Mouse (Mus musculus) cerebral cortex, adult 2 months (tissue): ENCODE data around the gene Vash2.

Source experiments
- WGBS: fragments of 180-500 bp; shearing (Covaris S2); methylation state at CpG from one replicate; pipeline ENCODE4 v1.1.7; 2018; 5-methylcytosine and 5-hydroxymethylcytosine counted together

The Vash2 gene

DNA sequence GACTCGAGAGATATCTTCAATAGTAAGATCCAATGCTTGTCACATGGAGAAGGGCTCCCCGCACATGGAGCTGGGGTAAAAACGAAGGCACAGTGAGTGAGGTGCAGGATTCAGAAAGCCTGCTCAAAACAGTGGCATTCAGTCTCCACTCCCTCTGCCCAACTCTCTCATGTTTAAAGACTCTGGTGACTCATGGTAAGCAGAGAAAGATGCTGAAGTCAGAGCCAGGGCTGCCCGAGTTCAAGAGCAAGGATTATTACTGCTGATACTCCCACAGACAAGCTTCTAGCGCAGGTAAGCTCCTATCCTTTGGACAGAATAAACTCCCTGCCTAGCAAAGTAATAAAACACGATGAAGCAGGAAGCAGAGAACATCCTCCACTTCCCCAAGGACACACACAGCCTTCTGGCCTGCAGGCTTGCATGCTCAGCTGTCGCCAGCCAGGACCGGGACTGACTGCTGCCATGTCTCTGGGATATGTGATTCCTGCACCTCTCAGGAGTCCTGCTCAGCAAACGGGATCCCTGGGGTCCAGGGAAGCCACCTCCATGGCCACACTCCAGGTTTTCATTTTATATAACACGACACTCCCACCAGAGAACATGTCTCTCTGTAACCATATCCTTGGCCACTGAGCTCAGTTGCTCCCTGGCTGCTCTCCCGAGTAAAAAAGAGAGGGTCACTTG is 2.1 kb downstream of the Vash2 start:
- 61% methylated on average over 11 of the region's 11 CpGs for WGBS

DNA sequence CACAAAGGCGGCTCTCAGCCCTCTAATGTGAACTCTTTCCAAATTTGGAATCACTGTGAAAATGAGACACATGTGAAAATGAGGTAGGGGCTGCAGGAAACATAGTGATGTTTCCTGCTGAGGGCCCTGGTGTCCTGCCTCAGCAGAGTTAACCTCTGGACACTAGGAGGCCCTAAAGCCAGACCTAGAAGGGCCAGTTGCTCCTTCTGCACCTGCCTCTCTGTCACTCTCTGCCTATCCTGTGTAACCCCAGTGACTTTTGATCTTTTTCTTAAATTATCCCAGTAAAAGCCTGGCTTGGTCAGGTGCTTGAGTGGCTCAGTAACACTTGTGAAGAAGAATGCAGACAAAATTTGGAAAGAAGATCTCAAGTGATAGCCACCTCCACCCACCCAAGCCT is 4.3 kb downstream of the Vash2 start:
- WGBS: 84% methylated on average over 1 of the region's 1 CpGs

DNA sequence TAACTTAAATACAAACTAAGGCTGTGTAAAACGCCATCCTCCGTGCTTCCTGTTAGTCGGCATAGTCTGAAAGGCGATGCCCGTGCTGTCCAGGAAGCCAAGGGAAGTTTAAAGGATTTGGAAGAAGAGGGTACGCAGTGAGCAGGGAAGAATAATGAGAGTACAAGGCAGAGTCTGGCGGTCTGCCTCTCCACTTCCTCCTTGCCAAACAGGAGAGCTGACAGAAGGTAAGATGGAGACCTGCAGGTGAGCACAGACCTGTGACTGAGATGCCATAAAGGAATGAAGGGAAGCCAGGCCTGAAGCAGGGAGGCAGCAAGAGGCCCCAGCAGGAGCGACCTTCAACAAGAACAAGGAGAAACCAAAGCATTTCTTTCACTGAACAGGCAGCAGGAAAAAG is 4.9 kb downstream of the Vash2 start:
- 93% methylated on average over 8 of the region's 8 CpGs for WGBS

DNA sequence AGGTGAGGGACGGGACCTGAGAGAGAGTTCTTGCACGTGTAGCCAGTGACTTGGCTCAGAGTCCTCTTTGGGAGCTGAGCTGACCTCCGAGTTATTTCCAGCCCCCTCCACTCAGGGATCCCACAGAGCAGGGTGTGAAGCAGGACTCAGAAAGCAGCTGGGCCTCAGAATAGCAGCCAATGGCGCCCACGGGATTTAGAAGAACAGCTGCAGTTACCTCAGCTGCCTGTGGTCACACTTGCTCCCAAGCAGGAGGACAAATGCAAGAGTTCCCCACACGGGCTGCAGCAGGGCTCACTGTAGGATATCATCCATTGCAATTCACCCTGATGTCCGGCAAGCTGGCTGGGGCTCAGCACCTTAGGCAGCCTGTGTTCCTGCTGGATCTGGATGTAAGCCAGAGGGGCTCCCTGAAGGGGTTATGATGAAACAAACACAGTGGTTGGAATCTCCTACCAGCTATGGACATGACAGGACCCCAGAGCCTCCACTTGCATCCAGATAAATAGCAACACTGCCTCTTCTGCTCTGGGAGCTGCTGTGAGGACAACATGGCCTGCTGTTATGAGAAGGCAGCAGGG is 6.4 kb downstream of the Vash2 start:
- WGBS: 41% methylated on average over 7 of the region's 7 CpGs

DNA sequence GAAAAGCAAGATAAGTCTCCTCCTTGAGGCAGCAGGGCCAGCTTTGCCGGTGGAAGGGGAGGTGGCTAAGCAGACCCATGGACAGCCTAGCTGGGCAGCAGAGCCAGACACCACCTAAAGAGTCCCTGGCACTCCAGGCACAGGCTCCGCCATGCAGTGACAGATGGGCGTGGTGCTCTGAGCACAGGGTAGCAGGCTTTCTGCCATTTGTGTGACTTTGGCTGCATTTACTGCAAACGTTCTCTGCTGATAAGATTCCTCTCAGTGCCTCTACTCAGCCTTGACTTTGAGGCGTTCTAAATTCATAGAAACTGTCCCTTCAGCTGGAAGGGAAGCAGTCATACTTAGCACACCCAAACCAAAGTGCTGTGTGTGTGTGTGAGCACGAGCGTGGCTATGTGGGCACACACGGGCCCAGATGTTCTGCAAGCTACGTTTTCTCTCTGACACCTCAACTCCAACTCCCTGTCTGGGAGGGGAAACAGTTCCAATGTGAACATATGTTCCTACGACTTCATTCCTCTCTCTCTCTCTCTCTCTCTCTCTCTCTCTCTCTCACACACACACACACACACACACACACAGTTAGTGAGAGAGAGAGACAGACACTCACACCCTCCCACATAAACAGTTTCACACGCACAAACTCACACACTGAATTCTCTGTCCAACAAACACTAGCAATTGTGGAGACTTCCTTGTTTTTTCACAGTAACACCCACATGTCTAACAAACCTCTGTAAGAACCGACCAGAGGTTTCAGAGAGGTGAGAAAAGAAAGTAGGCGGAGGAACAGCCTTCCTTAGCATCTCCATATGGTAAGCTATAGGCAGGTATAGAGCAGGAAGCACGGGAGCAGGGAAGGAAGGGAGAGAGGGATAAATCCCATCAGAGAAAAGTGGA is 7.1 kb downstream of the Vash2 start:
- 52% methylated on average over 14 of the region's 14 CpGs for WGBS

DNA sequence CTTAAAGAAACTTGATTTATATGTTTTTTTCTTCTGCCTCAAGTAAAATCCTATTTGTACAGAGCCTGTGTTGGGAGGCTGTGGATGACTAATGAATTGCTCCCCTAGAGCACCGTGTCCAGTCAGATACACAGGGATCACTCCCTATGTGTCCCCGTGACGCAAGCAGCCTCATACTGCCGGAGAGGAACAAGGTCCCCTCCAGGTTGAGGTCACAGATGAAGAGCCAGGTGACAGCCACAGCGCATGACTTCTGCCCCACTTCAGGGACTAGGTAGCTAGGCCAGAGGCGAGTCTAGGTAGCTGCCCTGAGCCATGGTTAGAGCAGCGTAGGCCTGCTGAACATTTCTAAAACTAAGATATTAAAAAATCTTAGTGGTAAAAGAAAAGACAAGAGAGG is 11.1 kb downstream of the Vash2 start:
- WGBS: 96% methylated on average over 7 of the region's 7 CpGs

DNA sequence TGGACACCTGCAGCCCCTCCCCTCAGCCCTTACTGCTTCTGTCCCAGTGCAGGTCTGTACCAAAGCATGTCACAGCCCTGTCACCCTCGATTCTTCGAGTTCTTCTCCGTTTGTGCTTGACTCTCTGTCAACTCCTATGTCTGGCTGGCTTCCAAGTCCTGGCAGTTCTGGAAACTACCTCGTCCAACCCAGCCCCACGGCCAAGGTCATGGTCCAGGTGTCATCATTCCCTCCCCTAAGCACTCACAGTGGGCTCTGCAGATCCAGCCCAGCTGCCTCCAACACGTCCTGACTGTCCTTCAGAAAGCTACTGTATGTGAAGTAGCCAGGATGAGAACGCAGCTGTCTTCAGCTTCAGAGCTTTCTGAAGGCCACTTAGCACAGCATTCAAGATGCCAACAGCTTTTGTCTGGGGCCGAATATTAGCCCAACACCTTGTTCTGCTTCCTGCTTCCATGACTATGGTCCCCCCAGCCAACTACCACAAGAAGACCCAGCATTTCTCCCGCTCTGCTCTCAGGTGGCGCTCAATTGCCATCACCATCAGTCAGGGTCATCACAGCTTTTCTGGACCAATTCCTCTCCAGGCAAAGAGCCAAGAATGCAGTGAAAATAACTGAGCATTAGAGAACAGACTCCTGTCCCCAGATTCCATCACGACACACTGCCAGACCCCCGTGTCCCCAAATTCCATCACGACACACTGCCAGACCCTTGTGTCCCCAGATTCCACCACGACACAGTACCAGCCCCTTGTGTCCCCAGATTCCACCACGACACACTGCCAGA is 13.9 kb downstream of the Vash2 start:
- WGBS: 74% methylated on average over 15 of the region's 15 CpGs

DNA sequence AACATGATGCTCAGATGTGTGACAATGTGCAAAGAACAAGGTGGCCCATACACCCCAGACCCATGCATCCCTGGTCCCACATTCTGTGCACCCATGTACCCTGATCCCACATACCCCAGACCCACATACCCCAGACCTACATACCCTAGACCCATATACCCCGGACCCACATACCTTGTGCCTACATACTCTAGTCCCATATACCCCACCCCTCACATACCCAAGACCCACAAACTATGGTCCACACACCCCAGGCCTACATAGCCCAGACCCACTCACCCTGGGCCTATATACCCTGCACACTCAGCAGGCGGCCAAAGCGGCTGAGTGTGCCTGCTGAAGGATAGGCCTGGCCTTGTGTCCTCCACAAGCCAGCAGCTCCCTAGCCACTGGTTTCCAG is 16.3 kb downstream of the Vash2 start:
- 96% methylated on average over 3 of the region's 3 CpGs for WGBS

DNA sequence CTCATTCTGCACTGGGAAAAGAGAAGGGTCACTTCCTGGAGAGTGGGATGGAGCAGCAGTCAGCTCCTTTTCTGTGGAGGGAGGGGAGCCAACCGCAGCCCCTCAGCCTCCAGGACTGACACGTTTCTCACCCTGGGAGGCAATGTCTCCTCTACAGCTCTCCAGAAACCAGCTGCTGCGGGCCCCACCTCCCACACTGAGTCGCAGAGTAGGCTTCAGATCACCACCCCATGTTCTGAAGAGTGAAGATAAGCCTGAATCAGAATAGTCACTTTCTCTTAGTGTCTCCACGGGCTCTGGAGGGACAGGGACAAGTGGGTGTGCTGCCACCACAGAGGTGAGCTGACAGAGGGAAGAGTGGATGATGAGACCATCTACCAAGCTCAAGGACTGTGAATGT is 20.3 kb downstream of the Vash2 start:
- WGBS: 61% methylated on average over 5 of the region's 5 CpGs

DNA sequence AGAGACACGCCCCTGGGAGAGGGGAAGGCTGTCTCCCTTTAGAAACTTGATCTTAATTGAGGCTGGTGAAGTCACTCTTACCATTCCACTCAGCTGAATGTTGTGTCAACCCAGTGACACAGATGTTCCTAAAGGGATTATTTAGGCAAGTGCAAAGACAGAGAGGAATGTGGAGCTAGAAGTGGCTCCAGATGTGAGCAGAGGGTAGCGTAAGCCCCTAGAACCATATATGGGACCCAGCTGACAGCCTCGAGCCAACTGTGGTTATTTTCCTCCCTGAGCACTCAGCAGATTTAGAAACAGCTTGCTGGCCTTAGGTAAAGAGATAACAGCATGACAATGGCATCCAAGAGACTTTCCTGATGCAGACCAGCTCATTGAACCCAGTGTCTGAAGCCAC is 26.1 kb downstream of the Vash2 start:
- WGBS: 78% methylated on average over 3 of the region's 3 CpGs

DNA sequence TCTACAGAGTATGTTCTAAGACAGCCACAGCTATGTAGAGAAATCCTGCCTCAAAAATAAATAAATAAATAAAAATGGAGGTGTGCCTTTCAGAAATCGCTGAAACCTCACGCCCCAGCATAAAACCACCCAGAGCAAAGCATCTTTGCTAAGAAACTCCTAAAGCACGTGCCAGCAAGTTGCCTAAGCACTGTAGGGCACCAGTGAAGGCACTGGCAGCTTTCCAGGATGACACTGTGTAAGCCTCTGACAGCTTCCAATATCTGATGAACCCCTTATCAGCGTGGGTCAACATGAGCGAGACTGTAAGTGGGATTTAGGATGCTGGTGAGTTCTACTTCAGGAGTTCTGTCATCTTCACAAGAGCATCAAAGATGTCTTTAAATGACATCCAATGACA is 28.1 kb downstream of the Vash2 start:
- 86% methylated on average over 5 of the region's 5 CpGs for WGBS

DNA sequence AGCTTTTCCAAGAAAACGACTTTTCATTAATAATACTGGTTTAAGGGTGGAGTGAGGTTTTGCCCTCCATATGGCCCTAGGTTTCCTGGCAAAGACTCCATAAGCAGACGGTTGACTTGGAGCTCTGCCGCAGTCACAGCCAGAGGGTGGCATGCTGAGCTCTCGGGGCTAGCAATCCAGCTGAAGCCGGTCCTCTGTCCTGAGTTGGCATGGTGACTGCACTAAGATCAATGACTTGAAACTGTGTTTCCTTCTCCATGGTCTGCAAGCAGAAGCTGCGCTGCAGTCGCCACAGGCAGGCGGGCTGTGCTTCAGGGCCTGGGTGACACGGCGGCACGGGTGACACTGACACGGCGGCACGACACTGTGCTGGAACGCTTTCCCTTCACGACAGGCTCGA is 30.2 kb downstream of the Vash2 start:
- 82% methylated on average over 17 of the region's 17 CpGs for WGBS

DNA sequence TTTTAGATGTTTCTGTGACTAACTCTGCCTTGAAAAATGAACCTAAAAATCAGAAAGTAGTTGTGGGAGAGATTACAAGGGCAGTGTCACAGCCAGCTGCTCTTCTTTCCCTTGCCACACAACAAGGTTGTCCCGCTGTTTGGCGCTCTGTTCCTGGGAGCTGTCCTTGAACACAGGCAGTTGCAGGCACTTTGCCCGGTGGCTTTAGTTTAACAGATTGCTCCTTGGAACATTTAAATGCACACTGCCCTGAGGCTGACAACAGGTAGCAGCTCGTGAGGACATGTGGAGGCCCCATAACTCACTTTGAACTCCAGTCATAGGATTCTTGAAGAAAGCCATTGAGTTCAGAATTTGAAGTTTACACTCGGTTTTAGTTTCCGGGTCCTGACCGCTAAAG is 30.7 kb downstream of the Vash2 start:
- WGBS: 87% methylated on average over 7 of the region's 7 CpGs

DNA sequence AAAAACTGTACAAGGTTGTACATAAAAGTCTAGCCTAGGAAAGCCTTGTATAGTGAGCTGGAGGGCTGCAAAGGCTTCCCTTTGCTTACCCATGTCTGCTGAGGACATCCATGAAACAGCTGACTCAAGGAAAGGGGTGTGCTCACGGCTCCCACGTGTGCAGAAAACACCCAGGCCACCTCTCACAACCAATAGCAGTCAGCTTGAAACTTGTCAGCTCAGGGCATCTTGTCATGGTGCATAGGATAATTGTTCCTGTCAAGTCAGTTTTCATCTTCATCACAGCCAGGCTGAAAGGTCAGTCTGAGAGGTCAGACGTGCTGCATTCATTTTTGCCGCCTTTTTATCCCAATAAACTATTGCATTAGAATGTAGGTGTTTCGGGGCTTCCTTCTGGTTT is 31.1 kb downstream of the Vash2 start:
- WGBS: 81% methylated on average over 5 of the region's 5 CpGs

DNA sequence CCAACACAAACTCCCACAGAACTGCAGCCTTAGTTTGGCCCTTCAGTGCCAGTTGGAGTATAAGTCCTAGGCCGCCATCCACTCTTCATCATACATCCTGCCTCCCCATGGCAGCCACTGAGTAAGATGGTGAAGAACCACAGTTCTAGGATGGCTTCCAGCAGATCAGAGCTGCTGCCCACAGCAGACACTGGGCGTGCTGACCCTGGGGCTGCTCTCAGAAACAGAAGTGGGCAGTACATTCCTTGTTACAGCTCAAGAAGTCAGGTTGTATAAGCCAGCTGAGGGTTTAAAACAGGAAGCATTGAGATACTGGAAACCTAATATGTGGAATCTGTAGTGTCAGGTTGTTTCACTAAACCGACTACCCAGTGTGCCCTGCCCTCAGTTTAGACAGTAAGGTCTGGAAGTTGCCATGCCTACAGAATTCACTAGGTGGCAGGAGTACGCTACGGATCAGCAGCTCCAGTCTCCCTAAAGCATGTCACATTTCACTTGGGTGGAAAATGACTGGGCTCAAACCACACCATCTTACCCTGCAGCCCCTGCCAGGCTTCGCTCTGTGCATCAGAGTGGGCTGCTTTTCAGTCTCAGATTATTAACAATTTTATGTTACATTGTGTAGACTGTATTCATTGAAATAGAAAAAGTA is 34.9 kb downstream of the Vash2 start:
- 40% methylated on average over 6 of the region's 6 CpGs for WGBS

DNA sequence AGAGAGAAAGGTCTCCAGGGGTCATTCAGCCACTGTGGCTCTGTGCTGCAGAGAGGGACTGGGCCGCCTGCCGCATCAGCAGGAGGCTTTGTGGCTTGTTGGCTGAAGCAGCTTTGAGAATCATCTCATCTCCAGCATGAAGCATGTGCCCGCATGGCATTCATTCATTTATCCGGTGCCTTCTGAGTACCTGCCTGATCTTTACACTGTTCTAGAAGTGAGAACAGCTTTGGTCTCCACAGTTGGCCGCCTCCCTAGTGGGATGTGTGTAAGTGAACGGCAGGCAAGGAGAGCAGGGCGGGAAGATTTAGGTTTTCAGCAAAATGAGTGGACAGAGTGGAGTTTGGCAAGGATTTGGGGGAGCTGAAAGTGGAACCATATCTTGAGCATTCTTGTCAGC is 39.3 kb downstream of the Vash2 start:
- WGBS: 81% methylated on average over 7 of the region's 7 CpGs

DNA sequence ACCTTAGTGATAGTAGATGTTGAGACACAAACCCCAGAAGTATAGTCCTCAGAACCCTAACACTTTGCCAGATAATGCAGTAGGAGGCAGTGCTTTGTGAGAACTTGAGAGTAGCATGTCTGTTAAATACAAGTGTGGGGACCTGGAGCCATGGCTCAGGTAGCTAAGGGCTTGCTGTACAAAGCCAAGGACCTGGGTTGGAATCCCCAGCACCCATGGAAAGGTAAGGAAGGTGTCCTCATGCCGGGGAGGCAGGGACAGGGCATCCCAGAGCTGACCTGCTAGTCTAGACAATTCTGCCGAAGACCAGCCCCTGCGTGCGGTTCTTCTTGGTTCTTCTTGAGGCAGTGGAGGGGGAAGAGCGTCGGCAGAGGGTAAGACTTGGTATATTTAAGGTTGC is 48.9 kb downstream of the Vash2 start:
- 90% methylated on average over 6 of the region's 6 CpGs for WGBS

DNA sequence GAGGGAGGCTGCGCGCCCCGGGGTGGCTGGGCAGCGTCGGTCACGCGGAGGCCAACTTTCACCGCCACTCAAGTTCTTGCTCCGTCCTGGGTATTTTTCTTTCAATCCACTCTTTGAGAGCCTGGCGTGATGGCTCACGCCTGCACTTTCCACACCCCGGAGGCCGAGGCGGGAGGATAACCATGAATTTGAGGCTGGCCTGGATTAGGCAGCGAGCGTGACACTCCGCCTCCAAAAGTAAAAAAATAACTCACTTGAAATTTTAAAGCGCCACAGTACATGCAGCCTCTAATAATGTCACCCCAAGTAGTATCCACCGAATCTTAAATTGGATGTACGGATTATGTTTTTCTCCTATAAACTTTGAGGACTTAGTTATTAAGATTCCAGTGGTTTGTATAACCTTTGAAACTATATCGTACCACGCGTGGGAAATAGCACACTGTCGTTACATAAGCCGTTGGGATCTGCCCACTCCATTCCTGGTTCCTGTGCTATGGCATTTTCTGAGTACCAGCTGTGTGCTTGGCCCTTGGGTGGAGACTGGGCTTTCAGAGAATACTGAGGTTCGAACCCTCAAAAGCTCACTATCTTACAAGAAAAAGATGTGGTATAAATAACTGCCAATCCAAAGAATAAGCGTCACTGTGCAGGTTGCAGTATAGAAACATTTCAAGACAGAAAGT is 49.9 kb downstream of the Vash2 start:
- WGBS: 2% methylated on average over 27 of the region's 27 CpGs

DNA sequence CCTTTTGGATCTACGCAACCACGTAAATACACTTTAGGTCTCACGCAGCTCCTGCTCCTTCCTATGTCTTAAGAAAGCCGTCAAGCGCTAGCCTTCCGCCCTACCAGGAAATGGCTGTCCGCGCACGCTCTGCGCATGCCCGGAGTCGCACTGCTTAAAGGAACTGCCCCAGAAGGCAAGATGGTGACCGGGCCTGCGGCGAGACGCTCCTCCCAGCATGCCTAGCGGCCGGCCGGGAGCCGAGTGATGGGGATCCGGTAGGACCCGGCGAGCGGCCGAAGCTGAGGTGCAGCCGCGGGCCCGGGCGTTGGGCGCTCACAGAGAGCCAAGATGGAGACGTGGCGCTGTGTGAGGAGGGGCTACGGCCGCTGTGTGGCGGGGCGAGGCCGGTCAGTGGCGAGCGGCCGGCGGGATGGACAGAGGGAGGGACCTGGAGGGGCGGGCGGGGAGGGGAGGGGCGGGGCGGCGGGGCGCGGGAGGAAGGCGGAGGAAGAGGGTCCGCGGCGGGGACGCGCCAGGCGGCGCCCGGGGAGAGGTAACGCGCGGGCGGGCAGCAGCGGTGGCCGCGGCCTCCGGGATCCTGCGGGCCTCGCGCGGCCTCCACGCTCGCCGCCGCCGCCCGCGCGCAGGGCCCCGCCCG is 50.6 kb downstream of the Vash2 start:
- 2% methylated on average over 57 of the region's 79 CpGs for WGBS

DNA sequence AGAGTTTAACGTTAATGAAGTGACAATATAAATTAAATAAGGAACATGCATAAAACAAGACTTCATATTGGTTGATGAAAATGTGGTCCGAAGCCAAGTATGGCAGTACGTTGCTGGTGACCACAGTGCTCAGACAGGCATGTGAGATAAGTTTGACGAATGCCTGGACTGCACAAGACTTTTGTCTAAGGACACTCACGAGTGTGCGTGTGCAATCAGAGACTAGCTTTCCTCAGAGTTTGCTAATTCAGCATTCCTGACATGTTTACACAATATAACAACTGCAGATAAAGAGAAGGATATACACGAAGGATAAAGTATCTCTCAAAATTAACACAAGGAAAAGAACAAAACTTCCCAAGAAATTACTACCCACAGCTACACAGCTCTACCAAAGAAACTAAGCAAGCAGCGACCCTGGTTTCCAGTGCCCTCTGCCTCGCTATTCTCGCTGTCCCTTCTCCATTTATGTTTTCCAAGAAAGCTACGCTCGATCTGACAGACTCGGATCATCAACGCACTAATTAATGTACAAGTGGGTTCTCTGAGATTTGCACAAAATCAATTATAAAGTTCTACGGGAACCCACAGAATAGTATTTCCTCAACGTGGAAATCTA is 51.2 kb downstream of the Vash2 start:
- 13% methylated on average over 16 of the region's 16 CpGs for WGBS
